Mouse (Mus musculus): Measurements from ENCODE around the gene Socs4.

DNA sequence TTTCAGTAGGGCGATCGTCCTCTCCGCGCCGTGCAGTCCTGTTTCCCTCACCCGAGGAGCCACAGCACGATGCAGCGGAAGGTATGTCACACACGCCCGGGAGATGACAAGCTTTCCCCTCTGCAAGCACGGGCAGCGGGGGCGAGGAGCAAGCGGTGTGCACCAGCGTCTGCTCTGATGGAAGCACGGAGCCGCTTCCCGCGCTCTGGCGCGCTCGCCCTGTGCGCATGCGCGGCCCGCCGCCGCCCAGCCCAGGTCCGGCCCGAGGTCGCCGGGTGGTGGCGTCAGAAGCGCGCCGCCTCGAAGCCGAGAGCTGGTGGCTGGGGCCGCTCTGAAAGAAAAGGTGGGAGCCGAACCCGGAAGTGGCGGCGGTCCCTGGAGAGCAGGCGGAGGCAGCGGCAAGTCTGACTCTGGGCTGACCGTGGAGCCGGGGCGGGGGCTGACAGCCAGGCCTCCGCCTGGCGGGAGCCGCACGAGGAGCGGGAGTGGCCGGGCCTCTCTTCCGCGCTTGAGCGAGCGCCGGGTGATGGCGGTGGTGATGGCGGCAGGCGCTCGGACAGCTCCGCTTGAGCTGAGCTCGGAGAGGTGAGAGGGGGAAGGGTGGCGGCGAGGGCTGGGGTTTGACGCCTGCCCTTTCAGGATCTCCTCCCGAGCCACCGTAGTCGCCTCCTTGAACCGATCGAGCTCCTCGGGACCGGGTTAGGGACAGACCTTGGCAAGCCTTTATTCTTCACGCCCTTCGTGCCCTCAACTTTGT, at the start of gene Socs4, which contains the start of gene Wdhd1:
- TF ChIP-seq POLR2A (IDR thresholded peaks at IDR 0.05; ENCODE audit: low read depth, low read length) (peak; percentile 73), CTCF (IDR thresholded peaks at IDR 0.05; ENCODE audit: extremely low read depth, insufficient read length, insufficient replicate concordance, low read depth, low read length) (no peak)

Measured in small intestine, adult 2 months (tissue).